Mouse (Mus musculus) large intestine, adult 2 months (tissue): ENCODE measurements around the gene Ncln. TPM values are rescaled to one million over a fixed set of nuclear protein-coding genes. Genes with fewer than 3 reads are reported as not detected.

Source experiments
- DNase-seq: peaks from one replicate; pipeline ENCODE4 v3.0.0-alpha.2; 2012; ENCODE audit warnings: low read depth, low spot score
- WGBS: fragments of 180-500 bp; shearing (Covaris S2); methylation state at CpG from one replicate; pipeline ENCODE4 v1.1.7; 2018; 5-methylcytosine and 5-hydroxymethylcytosine counted together
- polyA plus RNA-seq: library from polyadenylated mRNA; depleted of rRNA; stranded (reverse); fragments of >200 nt; gene quantifications from 2 replicates; pipeline ENCODE4 v1.2.3, GENCODE M21; 2012; rRNA removed

Ncln gene
- polyA plus RNA-seq = 242 and 319 TPM in 2 replicates

DNA sequence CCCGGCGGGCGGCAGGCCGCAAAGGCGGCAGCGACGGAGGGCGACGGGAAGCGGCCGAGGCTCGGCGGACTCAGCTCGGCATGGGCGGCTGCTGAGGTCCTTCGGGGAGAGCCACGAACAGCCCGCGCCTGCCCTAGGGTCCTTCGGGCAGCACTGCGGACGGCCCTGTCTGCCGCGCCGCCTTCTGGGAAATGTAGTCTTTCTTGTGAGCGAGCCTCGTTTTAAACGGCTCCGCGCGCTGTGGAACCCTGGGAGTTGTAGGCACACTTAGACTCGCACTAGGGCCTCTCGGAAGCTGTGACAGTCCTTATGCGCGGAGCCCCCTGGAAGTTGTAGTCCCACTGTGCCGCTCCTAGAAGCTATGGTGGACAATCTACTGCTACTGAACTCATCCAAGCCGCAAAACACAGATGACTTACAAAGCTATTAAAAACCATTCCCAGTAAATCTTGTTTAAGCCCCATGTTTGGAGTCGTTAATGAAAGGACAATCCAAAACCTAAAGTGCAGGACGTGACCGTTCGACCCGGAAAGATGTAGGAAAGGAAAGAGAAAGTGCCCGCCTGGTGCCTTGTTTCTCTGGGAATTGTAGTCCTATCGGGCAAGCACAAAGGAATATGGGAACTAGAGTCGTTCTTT is at the start of gene Ncln:
Ncln (minus strand) TSS at position 129 of the 638 bp plus-strand sequence.
- WGBS = under 1% methylated on average over 45 of the region's 45 CpGs
- peak; percentile 90 for DNase-seq

DNA sequence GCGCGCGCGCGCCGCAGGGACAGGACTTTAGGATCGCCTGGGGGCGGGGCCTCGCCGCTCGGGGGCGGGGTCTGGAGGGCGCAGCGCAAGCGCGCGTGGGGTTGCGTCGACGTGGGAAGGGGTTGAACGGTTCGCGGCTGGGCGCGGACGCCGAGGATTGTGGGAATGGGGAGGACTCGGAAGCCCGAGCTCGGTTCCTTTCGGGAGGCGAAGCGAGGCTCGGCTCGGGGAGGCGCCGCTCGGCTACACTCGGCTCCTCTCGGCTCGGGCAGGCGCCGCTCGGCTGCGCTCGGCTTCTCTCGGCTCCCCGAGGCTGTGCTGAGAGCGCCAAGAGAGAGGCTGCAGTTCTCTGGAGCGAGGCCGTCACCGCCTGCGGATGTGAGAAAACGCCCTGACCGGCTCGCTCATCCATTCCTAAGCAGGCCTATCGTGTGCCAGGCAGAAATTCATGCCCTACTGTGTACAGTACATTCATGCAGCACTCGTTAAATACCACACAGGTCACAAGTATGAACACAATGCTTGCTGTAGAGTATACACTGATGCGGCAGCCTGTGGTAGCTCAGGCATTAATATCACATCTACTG is 49.1 kb upstream of the Ncln start, which contains the start of gene Gna11:
Gna11 (minus strand) TSS at position 30 of the 587 bp plus-strand sequence.
- DNase-seq = peak; percentile 90
- under 1% methylated on average over 59 of the region's 59 CpGs for WGBS

DNA sequence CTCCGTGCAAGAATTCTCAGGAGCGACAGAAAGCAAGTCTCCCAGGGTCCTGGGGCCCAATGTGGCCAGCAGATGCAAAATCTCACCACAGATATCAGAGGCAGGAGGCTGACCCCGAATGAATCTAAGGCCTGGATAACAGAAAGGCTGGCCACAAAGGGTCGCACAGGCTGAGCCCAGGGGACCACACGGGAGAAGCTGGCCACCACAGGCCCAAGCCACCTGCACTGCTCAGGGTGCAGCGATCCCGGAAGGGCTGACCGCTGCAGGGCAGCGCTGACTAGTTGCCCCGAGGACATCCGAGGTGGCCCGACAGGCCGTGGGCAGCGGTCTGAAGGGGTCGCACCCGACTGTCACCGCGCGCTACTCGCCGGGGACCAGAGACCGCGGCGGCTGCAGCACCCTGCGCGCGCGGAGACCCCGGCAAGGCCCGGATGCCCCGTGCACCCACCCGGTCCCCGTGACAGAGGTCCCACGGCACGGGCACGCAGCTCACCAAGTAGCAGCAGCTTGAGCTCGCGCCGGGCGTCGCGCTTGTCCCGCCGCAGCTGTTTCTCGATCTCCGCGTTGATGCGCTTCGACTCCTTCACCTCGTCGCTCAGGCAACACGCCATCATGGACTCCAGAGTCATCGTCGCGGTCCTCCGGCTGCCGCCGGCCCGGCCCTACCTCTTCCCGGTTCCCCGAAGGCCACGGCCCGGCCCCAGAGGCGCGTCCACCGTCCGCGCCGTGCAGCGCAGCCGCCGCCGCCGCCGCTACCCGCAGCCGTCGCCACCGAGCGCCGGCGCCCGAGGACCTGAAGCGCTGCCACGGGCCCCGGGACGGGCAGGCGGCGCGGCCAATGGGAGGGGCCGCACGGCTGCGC is 48.3 kb upstream of the Ncln start:
- WGBS = under 1% methylated on average over 92 of the region's 93 CpGs
- no peak for DNase-seq

DNA sequence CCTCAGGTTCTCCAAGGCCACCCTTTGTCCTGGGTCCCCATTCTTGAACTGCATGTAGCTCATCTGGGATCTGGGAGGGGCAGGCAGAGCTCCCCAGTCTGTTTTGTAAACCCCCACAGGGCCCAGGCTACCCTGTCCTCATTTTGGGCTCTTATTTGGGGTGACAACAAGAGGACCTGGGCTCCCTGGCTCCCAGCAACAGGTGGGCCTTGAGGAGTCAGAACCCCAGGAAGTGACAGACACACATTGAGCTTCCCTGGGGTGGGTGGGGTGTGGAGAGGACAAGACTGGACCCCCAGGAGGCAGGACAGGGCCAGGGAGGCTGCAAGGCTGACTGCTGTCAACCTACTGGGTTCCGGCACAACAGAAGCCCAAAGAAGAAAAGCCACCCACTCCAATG is 47.4 kb upstream of the Ncln start:
- DNase-seq = no peak
- WGBS = 20% methylated on average over 1 of the region's 1 CpGs

DNA sequence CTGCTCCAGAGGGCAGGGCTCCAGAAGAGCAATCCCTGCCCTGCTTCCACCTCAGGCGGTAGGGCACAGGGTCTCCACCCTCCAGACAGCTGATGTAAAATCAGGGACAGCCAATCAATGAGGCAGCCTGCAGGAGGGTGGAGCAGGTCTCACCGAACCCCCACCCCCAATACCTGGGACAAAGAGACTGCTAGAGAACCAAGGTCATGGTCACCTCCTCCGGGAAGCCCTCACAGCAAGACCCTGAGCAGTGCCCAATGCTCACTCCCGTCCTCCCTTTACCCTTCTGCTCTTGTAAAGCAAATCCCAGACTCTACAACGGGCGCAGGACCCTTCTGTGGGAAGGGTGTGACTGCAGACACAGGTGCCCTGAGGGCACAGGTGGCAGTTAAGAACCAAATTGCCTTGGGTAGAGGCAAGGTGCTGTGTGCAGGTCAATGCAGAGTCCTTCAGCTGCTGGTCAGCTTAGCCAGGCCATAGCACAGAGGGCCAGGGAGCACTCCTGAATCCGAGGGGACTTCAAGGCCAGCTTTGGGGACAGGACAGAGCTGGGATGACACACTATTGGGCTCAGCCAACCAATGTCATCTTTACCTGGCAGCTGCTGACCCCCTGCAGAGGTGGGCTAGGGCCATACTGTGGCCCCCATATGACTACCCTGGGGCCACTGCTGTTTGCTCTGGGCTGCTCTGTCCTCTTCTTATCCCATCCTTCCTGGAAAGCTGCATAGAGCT is 46.7 kb upstream of the Ncln start:
- no peak for DNase-seq
- WGBS = 27% methylated on average over 7 of the region's 7 CpGs

DNA sequence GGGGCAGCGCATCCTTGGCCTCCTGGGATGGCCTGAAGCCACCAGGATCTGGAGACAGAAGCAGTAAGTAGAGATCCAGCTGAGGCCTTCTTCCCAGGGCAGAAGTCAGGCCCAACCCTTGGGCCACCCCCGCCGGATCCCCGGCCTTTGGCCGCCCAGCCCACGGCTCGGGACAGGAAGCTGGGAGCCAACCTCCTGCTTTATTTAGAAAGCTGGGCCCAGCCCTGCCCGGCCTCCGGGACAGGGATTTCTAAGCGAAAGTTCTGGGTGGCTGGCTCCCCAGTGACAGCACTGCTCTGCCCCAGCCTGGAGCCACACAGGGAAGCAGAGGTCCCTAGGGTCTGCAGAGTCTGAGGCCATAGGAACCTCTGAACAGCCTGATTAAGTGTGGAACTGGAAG is 45.6 kb upstream of the Ncln start:
- DNase-seq = no peak
- WGBS = 7% methylated on average over 10 of the region's 10 CpGs

DNA sequence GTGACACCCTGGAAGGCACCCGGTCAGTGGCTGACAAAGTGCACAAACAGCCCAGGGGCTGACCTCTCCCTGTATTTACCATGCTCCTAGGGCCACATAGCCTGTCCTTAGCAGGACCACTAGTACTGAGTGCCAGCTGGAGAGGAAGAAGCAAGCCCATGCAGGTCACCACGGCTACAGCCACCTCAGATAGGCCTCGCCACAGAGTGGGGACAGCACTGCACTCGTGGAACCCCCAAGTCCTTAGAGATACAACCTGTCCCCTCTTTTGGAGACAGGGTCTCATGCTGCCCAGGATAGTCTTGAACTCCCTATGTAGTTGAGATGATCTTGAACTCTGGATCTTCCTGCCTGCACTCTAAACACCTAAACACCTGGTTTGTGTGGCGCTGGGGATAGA is 45.2 kb upstream of the Ncln start:
- 40% methylated on average over 5 of the region's 5 CpGs for WGBS
- DNase-seq = no peak

DNA sequence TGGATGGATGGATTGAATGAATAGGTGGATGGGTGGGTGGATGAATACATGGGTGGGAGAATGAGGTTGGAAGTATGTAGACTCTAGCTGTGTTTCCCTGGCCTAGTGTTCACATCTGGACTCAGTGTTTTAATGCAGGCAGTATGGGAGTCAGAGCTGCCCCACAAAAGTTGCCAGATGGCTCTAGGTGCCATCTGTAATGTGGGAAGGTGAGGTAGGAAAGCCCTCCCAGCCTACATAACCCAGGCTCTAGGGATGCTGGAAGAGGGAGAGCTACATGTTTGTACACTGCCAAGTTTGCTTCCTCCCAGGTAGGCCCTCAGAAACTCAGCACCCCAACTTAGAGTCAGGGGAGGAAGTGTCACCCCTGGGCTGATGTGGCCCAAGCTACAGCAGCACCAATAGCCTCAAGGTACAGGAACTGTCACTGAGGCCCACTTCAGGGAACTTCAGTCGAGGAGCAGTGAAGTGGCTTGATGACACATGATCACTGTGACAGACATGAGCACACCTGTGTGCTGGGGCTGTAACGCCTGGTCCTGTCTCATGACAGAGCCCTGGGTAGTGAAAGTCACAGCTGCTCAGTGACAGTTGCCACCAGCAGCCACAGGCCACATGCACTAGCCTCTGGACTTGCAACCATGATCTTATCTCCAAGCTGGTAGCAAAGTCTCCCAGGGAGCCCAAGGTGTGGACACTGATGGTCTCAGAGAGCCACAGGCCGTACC is 42.3 kb upstream of the Ncln start:
- WGBS = 59% methylated on average over 3 of the region's 3 CpGs
- no peak for DNase-seq

DNA sequence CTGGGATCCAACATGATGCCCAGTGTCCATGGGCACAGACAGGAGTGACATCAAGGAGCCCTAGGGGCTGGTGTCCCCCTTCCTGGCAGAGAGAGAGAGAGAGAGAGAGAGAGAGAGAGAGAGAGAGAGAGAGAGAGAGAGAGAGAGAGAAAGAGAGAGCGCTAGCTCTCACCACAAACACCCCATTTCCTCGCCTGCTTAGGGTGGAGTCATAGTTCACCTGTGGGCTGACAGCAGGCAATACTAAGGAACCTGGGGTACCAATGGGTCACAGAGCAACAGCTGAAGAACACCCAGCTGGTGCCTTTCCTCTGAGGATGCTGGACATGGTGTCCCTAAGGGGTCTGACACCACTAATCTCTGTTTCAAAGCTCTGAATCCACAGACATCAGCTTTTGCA is 41.2 kb upstream of the Ncln start:
- 87% methylated on average over 2 of the region's 2 CpGs for WGBS

DNA sequence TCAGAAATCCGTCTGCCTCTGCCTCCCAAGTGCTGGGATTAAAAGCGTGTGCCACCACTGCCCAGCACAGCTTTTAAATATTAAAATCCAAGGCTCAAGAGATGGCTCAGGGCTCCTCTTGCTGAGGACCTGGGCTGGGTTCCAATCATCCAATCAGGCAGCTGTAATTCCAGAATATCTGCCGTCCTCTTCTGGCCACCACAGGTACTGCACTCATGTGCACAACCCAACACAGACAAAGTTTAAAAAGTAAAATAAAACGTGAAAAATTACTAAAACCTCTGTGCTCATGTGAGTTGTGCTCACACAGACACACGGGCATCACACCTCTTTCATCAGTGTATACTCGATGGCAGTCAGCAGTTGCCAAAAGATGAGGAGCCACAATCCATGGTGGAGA is 40.5 kb upstream of the Ncln start:
- DNase-seq = no peak
- 77% methylated on average over 6 of the region's 6 CpGs for WGBS

More for the DNA sequence above, 41.2 kb upstream of the Ncln start:
- DNase-seq = no peak

DNA sequence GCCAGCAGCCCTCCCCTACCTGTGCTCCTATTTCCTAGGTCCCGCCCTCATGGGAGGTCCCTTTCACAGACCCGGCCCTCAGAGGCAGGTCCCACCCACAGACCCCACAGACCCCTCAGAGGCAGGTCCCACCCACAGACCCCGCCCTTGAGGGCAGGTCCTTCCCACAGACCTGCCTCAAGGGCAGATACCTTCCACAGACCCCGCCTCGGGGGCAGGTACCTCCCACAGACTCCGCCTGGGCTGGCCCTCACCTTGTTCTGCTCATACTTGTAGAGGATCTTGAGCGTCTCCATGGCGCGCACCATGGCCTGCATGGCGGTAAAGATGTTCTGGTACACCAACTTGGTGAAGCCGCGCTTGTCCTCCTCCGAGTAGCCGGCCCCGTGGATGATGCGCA is 38.6 kb upstream of the Ncln start:
- no peak for DNase-seq
- WGBS = 74% methylated on average over 16 of the region's 16 CpGs

DNA sequence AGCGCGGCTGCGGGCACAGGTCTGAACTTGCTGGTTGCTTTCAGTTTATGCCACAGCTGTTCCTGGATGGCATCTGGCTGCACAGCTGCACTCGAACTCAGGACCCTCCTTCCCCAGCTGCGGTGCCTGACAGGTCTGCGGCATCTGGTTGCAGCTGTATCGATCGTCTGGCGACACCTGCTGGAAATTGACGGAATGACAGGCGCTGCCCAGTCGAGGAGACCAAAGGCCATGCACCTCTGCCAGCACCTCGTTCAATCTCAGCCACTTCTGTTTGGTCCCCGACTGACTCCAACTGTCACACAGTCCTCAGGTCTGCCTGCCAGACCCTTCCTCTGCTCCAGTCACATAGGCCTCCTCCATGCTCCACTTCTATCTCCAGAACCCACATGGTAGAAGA is 30.6 kb upstream of the Ncln start:
- WGBS = 8% methylated on average over 14 of the region's 14 CpGs
- DNase-seq = no peak

DNA sequence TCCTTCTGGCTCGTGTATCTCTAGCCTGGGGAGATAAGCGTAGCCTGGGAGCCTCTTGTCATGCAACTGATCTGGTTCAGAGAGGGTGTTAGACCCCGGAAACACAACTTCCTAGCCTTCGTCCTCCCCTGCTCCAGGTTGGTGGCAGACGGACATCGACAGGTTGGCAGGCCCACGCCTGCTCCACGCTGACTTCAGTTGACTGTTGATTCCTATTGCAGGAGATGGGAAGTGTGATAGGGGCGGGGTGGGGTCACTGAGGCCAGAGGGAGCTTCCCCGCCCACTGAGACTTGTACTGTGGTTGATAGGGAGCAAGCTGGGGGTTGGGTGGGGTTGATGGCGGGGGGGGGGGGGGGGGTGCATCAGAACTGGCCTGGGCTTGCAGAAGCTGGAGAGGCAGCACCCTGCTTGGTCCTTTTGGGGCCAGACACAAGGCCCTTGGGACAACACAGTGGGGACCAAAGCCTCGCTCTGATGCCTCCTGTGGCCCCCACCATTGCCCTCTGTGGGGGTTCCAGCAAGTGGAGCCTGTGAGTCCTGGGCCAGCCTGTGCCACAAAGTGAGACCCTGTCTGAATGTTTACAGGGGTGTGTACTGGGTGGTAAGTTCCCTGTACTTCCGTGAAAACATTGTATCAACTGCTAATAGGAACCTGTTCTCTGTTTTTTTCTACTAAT is 29.0 kb upstream of the Ncln start:
- no peak for DNase-seq
- WGBS = 47% methylated on average over 13 of the region's 13 CpGs

DNA sequence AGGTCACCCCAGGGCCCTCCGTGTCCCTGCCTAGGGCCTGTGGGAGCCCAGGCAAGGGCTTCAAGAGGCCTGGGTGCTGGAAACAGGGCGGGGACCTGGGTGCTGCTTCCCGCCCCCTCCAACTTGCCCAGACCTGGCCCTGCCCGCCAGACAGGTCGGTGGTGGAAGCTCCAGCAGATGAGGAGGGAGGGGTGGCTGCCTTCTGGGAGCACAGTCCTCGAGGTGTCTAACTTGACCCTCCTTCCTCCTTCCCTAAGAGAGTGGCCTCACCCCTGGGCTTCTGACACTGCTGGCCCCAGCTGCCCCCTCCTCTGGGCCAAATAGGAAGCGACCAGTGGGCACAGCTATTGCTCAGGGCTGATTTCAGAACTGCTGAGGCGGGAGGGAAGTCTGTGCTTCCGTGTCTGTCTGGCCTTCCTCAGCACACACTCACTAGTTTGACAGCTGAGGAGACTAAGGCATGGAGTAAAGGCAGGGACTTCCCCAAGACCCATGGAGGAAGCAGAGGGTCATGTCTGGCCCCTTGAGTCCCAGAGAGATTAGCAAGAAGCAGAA is 27.9 kb upstream of the Ncln start, which contains the start of gene Gna15:
Gna15 (minus strand) TSS at position 175 of the 555 bp plus-strand sequence.
- no peak for DNase-seq
- WGBS = 23% methylated on average over 9 of the region's 9 CpGs

DNA sequence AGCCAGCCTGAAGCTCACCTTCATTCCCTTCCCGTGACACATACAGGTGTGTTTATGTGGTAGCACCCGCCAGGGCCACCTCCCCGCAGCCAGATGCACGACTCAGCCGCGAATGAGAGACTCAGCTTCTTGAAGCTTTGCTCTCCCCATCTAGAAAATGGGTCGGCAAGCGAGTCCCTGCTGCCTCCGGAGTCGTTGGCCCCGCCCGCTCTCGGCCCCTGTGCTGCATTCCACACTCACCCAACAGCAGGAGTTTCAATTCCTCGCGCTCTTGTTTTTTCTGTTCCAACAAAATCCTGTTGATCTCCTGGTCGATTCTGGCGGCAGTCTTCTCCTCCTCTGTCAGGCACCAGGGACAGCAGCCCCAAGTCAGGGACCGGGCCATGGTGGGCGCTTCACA is 27.4 kb upstream of the Ncln start:
- 23% methylated on average over 19 of the region's 19 CpGs for WGBS
- DNase-seq = no peak

DNA sequence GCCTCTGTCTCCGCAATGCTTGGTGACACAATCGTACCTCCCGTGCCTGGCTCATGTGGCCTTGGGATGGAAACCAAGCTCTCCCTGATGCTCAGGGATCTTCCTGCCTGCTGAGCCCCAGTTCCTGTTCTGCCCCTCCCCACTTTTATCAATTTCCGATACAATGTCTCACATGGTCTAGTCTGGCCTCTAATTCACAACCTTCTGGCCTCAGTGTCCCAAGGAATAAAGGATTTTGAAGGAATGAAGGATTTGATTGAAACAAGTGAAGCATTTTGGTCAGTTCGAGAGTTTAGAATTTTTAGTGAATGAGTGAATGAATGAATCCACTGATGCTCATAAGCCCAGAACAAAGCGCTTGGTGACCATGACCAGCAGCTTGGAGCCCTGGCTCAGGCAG is 26.9 kb upstream of the Ncln start:
- DNase-seq = no peak
- 79% methylated on average over 6 of the region's 6 CpGs for WGBS

DNA sequence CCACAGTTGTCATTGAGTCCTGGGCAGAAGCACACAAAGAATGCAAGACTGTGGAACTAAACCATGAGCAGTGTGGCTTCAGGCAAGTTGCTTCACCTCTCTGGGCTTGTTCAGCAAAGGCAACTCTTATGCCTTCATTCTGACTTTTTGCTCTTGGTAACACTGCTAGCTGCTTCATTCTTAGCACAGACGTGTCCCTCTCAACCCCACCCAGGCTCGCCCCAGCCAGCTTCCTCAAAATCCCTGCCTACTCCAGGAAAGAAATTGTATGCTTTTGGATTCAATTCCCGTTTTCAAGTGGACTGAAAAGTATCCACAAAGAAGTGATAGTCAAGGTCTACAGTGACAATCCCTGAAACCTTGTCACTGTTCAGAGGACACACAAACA is 23.8 kb upstream of the Ncln start:
- no peak for DNase-seq
- 28% methylated on average over 3 of the region's 3 CpGs for WGBS

DNA sequence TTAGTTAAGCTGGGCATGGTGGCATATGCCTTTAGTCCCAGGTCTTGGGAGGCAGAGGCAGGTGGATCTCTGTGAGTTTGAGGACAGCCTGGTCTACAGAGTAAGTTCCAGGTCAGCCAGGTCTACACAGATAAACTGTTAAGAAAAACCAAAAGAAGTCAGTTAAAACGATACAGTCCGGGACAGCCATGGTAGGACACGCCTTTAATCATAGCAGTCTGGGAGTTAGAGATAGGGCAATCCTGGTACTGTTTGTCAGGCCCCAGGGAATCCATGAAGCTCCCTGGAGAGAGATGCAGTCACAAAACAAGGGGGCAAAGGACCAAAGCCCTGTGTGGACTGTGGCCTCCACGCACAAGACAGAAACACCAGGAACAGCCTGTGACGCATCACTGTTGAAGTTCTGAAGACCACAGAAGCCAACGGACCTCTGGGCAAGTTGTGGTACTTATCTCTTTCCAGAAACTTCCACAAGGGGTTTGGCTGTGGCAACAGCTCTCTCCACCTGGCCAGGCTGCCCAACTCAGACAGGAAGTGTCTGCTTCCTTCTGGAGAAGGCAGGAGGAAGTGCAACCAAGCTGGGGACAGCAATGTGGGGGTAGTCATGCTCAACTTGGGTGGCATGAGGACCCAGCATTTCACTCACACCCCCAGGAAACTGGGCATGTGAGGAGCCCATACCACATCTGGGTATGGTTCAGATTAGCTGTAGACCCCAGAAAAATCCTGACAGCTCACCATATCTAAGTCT is 23.2 kb upstream of the Ncln start:
- DNase-seq = no peak
- WGBS = 57% methylated on average over 6 of the region's 6 CpGs
